Mouse (Mus musculus): ENCODE measurements at regions not wholly inside any gene's neighbourhood (a gene's known extent, or its start where the extent isn't known, plus 50 kb on each side); places are given as distances from the start of the nearest gene placed in this dataset.

- no peak for DNase-seq
Measured at GRCm38 (mm10) chr1:71896141-71896725, 243.2 kb upstream of the Fn1 start.

- DNase-seq: peak; percentile 11
Measured at GRCm38 (mm10) chr1:71893636-71894035, 240.6 kb upstream of the Fn1 start.

- peak; percentile 28 for DNase-seq
Measured at GRCm38 (mm10) chr1:71887809-71888208, 234.8 kb upstream of the Fn1 start.

GRCm38 (mm10) chr1:71886903-71887302 is 233.9 kb upstream of the Fn1 start:
- DNase-seq: peak; percentile 37

- no peak for DNase-seq
Measured at GRCm38 (mm10) chr1:71886233-71886632, 233.2 kb upstream of the Fn1 start.

- no peak for DNase-seq
Measured at GRCm38 (mm10) chr1:71881851-71882250, 228.9 kb upstream of the Fn1 start.

GRCm38 (mm10) chr1:71881191-71881590 is 228.2 kb upstream of the Fn1 start:
- no peak for DNase-seq

- no peak for DNase-seq
Measured at GRCm38 (mm10) chr1:71880480-71880879, 227.5 kb upstream of the Fn1 start.

GRCm38 (mm10) chr1:71876712-71877401 is 223.9 kb upstream of the Fn1 start:
- no peak for DNase-seq

- no peak for DNase-seq
Measured at GRCm38 (mm10) chr1:71874037-71874436, 221.0 kb upstream of the Fn1 start.

- DNase-seq: no peak
Measured at GRCm38 (mm10) chr1:71865670-71866069, 212.7 kb upstream of the Fn1 start.

- no peak for DNase-seq
Measured at GRCm38 (mm10) chr1:71864749-71865148, 211.7 kb upstream of the Fn1 start.

- DNase-seq: no peak
Measured at GRCm38 (mm10) chr1:71853212-71853611, 200.2 kb upstream of the Fn1 start.

- no peak for DNase-seq
Measured at GRCm38 (mm10) chr1:71851268-71851667, 198.3 kb upstream of the Fn1 start.

- no peak for DNase-seq
Measured at GRCm38 (mm10) chr1:71848656-71849055, 195.7 kb upstream of the Fn1 start.

GRCm38 (mm10) chr1:71844938-71845685 is 192.1 kb upstream of the Fn1 start:
- peak; percentile 7 for DNase-seq

- DNase-seq: peak; percentile 4
Measured at GRCm38 (mm10) chr1:71837764-71838163, 184.8 kb upstream of the Fn1 start.

- peak; percentile 28 for DNase-seq
Measured at GRCm38 (mm10) chr1:71837039-71837648, 184.1 kb upstream of the Fn1 start.

GRCm38 (mm10) chr1:71830379-71830778 is 177.4 kb upstream of the Fn1 start:
- DNase-seq: no peak

- DNase-seq: no peak
Measured at GRCm38 (mm10) chr1:71824410-71824809, 171.4 kb upstream of the Fn1 start.

- DNase-seq: no peak
Measured at GRCm38 (mm10) chr1:71822123-71822522, 169.1 kb upstream of the Fn1 start.

GRCm38 (mm10) chr1:71821099-71821498 is 168.1 kb upstream of the Fn1 start:
- DNase-seq: no peak

GRCm38 (mm10) chr1:71816306-71816705 is 163.3 kb upstream of the Fn1 start:
- no peak for DNase-seq

GRCm38 (mm10) chr1:71814141-71814540 is 161.1 kb upstream of the Fn1 start:
- no peak for DNase-seq

All from liver (tissue).